Mouse (Mus musculus) kidney, embryonic 16.5 days (tissue): ENCODE measurements around the gene Arhgap6. TPM values are rescaled to one million over a fixed set of nuclear protein-coding genes. Genes with fewer than 3 reads are reported as not detected.
A peak's percentile ranks its signal among the peaks of the same experiment; 100 is the strongest.

Source experiments
- ATAC-seq: fragments of 200-750 bp; cut with Nextera tagmentation; 2 replicates; pipeline ENCODE4 v1.8.0; 2017; ENCODE audit warnings: moderate TSS enrichment; ENCODE audit not compliant: low FRiP score, low TSS enrichment
- H3K27ac ChIP-seq: fragments of 300-500 bp; sonication (generic); 2 replicates; pipeline ENCODE4 v1.5.1; 2014; ENCODE audit warnings: low read length
- H3K27me3 ChIP-seq: fragments of 300-500 bp; sonication (generic); 2 replicates; pipeline ENCODE4 v1.6.1; 2014; ENCODE audit warnings: low read length, control low read depth, mixed read lengths; ENCODE audit not compliant: insufficient read depth
- H3K36me3 ChIP-seq: fragments of 300-500 bp; sonication (generic); 2 replicates; pipeline ENCODE4 v1.6.1; 2014; ENCODE audit warnings: low read length, control low read depth, mixed read lengths; ENCODE audit not compliant: insufficient read depth
- H3K4me1 ChIP-seq: fragments of 300-500 bp; sonication (generic); 2 replicates; pipeline ENCODE4 v1.6.1; 2014; ENCODE audit warnings: low read length, control low read depth, mixed read lengths; ENCODE audit not compliant: insufficient read depth
- H3K4me2 ChIP-seq: fragments of 300-500 bp; sonication (generic); replicated peaks from 2 replicates; pipeline ENCODE4 v1.6.1; 2014; ENCODE audit warnings: low read depth, low read length
- H3K4me3 ChIP-seq: fragments of 300-500 bp; sonication (generic); 2 replicates; pipeline ENCODE4 v1.5.1; 2014; ENCODE audit warnings: mild to moderate bottlenecking, low read length
- H3K9ac ChIP-seq: fragments of 300-500 bp; sonication (generic); replicated peaks from 2 replicates; pipeline ENCODE4 v1.6.1; 2014; ENCODE audit warnings: low read length
- H3K9me3 ChIP-seq: fragments of 300-500 bp; sonication (generic); 2 replicates; pipeline ENCODE4 v1.6.1; 2016; ENCODE audit warnings: low read length, control low read depth
- WGBS: fragments of 180-500 bp; shearing (Covaris S2); extraction: QIAGEN DNeasy Blood & Tissue Kit; methylation state at CpG from one replicate; pipeline ENCODE4 v1.1.7; 2014; 5-methylcytosine and 5-hydroxymethylcytosine counted together
- polyA plus RNA-seq: library from polyadenylated mRNA; unstranded; fragments of >200 nt; fragmentation: Nextera tagmentation; extraction: Ambion mirVana; gene quantifications from 2 replicates; pipeline ENCODE4 v1.2.1, GENCODE M21; 2015

Gene Arhgap6
- polyA plus RNA-seq, 1 experiment from 2014 or later: 3.4 TPM

DNA sequence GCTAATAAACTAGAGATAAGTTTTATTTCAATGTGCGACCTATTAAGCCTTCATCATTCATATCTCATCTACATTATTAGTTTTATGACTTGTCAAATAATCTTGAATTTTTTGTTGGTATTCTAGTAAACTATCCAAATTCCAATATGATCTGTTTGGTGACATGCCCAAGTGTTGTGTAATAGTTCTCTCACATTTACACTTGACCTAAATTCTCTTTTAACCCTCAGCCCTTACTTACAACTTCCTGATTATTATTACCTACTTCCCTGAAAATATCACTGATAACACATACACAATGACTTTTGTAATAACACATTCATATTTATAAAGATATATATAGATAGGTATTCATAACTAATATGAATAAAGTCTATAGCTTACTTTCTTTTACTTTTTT, 461.0 kb downstream of the Arhgap6 start:
- H3K4me3 ChIP-seq: no peak overlapping the region
- no peak for ATAC-seq
- no peak overlapping the region for H3K27ac ChIP-seq
- WGBS: 73% methylated on average over 1 of the region's 1 CpGs
- no peaks in the 10 kb centered on the region for H3K36me3 ChIP-seq
- no peaks in the 10 kb centered on the region for H3K4me1 ChIP-seq
- no peak overlapping the region for H3K4me2 ChIP-seq
- no peak overlapping the region for H3K9ac ChIP-seq
- H3K9me3 ChIP-seq: no peaks in the 10 kb centered on the region
- peaks cover 5% of the 10 kb centered on the region; the same call in 1 of the 2 replicates for H3K27me3 ChIP-seq

DNA sequence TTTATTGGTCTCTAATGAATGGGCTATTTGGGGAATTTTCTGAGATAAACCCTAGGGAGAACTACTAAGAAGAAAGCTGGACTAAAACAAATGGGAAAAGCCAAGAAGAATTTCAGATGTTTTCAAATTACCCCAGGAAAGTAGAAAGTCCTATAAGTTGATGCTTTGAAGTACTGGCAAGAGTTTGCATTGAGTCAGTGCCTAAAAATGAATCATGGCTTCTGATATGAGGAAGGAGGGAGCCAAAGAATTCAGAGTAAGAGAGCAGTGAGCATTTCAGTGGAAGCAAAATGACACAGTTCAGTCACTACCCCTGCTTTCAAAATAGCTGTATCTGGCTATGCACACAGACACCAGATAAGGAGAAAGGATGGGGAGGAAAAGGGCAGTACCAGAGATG, 461.8 kb downstream of the Arhgap6 start:
- Histone ChIP-seq H3K9ac (no peak overlapping the region), H3K4me3 (no peak overlapping the region), H3K27me3 (peaks cover 5% of the 10 kb centered on the region; the same call in 1 of the 2 replicates), H3K4me1 (no peaks in the 10 kb centered on the region), H3K4me2 (no peak overlapping the region), H3K9me3 (no peaks in the 10 kb centered on the region), H3K36me3 (no peaks in the 10 kb centered on the region), H3K27ac (no peak overlapping the region)
- no peak for ATAC-seq

DNA sequence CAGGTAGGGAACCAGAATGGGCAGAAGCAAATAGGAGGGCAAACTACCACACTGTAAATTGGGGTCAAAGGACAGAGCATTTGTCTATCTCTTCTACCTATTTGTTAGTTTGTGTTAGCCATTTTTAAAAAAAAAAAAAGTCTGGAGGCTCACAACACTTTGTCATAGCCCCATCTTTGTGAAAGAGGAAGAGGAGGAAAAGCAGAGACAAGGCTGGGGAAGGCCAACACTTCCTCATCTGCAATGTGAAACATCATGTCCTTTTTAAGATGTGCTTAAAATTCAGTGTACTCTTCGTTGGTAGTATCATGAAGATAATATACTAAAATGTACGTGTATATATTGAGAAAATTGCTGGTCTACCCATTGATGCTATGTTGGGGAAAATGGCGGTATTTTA, 466.1 kb downstream of the Arhgap6 start:
- no peak for ATAC-seq
- WGBS: 82% methylated on average over 3 of the region's 3 CpGs
- H3K4me3 ChIP-seq: no peak overlapping the region
- H3K36me3 ChIP-seq: no peaks in the 10 kb centered on the region
- no peaks in the 10 kb centered on the region for H3K9me3 ChIP-seq
- no peak overlapping the region for H3K4me2 ChIP-seq
- H3K27ac ChIP-seq: no peak overlapping the region
- no peaks in the 10 kb centered on the region for H3K4me1 ChIP-seq
- no peak overlapping the region for H3K9ac ChIP-seq
- H3K27me3 ChIP-seq: peaks cover 7% of the 10 kb centered on the region; the same call in 1 of the 2 replicates

DNA sequence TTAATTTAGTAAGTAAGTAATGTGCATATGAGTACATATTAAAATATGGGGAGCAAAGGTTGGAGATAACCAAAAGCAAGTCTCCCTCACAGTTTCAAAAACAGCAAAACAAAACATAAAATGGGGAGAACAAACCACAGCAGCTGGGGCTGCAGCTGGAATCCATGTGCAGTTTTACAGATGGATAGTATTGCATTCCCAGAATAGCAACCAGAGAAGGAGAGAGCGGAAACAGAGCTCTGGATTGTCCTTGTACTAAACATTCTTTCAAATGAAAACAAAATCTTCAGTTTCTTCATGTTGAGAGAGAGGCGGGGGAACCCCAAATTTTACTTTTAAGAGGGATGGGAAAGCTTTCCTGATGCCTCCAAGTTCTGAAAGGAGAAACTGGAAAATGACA, 467.3 kb downstream of the Arhgap6 start:
- Histone ChIP-seq H3K36me3 (no peaks in the 10 kb centered on the region), H3K4me1 (no peaks in the 10 kb centered on the region), H3K9me3 (no peaks in the 10 kb centered on the region), H3K4me3 (no peak overlapping the region), H3K4me2 (no peak overlapping the region), H3K27me3 (peaks cover 7% of the 10 kb centered on the region; the same call in 1 of the 2 replicates), H3K9ac (no peak overlapping the region), H3K27ac (no peak overlapping the region)
- 51% methylated on average over 2 of the region's 2 CpGs for WGBS
- ATAC-seq: no peak; the same call in 1 of the 2 replicates

DNA sequence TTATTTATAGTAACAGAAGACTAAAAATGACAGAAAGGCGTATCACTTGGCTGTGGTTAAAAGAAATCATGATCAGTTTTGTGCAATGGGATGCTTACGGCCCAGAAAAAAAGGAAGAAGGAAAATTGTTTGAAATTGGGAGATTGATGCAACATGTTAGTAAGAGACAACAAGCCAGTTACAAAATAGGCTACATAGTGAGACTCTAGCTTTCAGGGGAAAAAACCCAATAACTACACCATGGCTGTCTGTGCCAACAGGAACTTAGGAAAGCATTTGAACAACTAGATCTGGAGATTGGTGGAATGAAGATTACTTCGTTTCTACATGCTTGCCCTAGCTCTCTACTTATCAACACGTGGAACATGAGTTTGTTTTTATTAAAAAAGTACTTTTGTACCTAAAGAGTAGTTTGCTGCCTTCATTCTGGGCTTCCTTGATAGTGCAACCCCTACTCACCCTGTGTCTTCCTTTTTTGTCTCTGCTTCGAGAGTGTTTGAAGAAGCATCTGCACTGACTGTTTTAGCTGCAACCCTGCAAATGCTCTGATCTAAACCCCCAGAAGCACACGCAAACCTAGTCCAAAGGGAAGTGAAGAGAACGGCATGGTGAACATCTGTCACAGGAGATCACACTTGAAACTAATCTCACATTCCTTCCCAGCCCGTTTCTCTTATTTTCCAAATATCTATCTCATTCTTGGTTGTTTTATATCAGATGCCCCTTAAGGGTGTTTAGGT, 468.7 kb downstream of the Arhgap6 start:
- H3K4me3 ChIP-seq: no peak overlapping the region
- no peaks in the 10 kb centered on the region for H3K9me3 ChIP-seq
- no peak overlapping the region for H3K9ac ChIP-seq
- no peak for ATAC-seq
- H3K27ac ChIP-seq: no peak overlapping the region
- no peaks in the 10 kb centered on the region for H3K36me3 ChIP-seq
- no peaks in the 10 kb centered on the region for H3K4me1 ChIP-seq
- peaks cover 4% of the 10 kb centered on the region for H3K27me3 ChIP-seq
- 67% methylated on average over 8 of the region's 8 CpGs for whole genome bisulfite sequencing
- no peak overlapping the region for H3K4me2 ChIP-seq

DNA sequence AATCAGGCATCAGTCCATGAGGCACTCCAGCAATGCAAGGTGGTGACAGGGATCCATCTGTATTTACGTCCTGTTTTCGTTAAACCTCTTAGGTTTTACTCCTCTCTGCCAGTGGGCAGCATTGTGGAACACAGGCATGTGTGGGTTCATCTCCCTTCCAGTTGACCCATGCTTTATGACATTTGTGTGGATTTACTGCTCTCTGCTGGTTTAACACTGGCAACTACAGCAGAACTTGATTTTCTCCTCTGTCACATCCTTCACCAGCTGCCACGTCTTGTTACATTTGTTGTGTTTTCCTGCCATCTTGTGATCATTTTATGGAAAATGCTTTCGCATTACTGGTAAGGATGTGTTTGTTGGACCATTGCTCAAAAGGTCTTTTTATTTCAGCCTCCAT, 504.7 kb downstream of the Arhgap6 start:
- Histone ChIP-seq H3K9me3 (no peaks in the 10 kb centered on the region), H3K27ac (no peak overlapping the region), H3K27me3 (no peaks in the 10 kb centered on the region), H3K9ac (no peak overlapping the region), H3K36me3 (no peaks in the 10 kb centered on the region), H3K4me2 (no peak overlapping the region), H3K4me1 (no peaks in the 10 kb centered on the region), H3K4me3 (no peak overlapping the region)
- WGBS: 63% methylated on average over 4 of the region's 4 CpGs
- ATAC-seq: no peak

DNA sequence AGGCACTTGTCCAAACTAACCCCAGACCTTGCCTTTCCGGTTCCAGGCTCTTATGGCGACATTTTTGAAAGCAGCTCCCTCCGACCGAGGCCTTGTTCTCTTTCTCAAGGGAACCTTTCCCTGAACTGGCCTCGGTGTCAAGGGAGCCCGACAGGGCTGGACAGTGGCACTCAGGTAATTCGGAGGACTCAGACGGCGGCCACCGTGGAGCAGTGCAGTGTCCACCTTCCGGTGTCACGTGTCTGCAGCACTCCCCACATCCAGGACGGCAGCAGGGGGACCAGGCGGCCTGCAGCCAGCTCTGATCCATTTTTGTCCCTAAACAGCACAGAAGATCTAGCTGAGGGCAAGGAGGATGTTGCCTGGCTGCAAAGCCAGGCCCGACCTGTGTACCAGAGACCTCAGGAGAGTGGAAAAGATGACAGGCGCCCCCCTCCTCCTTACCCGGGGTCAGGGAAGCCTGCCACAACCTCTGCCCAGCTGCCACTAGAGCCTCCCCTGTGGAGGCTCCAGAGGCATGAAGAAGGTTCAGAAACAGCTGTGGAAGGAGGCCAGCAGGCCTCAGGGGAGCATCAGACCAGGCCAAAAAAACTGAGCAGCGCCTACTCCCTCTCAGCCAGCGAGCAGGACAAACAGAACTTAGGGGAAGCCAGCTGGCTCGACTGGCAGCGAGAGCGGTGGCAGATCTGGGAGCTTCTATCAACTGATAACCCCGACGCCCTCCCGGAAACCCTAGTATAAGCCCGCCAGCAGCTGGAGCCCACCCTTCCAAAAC, 507.6 kb downstream of the Arhgap6 start:
- 0 out of 2 replicates have a peak, but pooled peaks have one; percentile 42 for ATAC-seq
- Histone ChIP-seq H3K36me3 (no peaks in the 10 kb centered on the region), H3K9me3 (no peaks in the 10 kb centered on the region), H3K27ac (no peak overlapping the region), H3K4me3 (no peak overlapping the region), H3K4me2 (no peak overlapping the region), H3K4me1 (no peaks in the 10 kb centered on the region), H3K27me3 (no peaks in the 10 kb centered on the region), H3K9ac (no peak overlapping the region)
- WGBS: 63% methylated on average over 26 of the region's 26 CpGs

DNA sequence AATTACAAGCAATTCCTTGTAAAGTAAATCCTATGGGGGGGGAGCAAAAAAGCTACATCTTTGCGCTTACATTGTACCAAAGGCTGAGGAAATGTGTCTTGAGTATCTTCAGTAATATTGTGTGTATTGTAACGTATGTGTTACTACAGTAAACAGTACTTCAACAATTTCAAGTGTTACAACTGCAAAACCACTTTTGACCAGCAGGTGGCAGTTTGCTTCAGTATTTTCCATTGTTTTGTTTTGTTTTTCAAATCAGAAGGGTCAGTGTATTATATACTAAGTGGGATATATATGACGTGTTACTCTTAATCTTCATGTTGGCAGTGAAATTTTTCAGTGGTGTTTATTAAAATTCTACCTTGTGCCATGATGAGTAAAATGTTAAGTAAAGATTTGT, 509.0 kb downstream of the Arhgap6 start:
- Histone ChIP-seq H3K27ac (no peak overlapping the region), H3K4me1 (no peaks in the 10 kb centered on the region), H3K36me3 (no peaks in the 10 kb centered on the region), H3K4me2 (no peak overlapping the region), H3K27me3 (no peaks in the 10 kb centered on the region), H3K4me3 (no peak overlapping the region), H3K9ac (no peak overlapping the region), H3K9me3 (no peaks in the 10 kb centered on the region)
- 42% methylated on average over 3 of the region's 3 CpGs for WGBS
- ATAC-seq: no peak

DNA sequence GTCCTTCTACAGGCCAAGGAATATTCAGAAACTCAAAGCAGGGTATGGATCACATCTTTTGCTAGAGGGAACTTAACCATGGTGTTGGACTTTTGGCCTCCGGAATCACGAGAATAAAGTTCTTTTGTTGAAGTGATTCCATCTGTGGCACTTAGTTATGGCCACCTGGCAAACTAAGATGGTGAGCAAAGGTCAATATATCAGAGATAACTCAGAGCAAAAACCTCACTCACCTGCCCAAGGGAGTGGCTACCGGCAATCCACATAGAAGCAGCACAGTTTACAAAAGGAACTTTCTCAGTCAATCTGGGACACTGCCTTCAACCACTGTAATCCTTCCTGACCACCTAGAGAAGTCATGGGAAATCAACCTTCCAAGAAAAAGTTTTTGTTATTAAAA, 513.7 kb downstream of the Arhgap6 start:
- H3K4me2 ChIP-seq: no peak overlapping the region
- H3K36me3 ChIP-seq: peaks cover 3% of the 10 kb centered on the region; the same call in 1 of the 2 replicates
- no peaks in the 10 kb centered on the region for H3K27me3 ChIP-seq
- no peak overlapping the region for H3K4me3 ChIP-seq
- no peak overlapping the region for H3K9ac ChIP-seq
- H3K27ac ChIP-seq: no peak overlapping the region
- no peak for ATAC-seq
- no peaks in the 10 kb centered on the region for H3K9me3 ChIP-seq
- 92% methylated on average over 3 of the region's 3 CpGs for WGBS
- no peaks in the 10 kb centered on the region for H3K4me1 ChIP-seq
